Mouse (Mus musculus) lung, embryonic 16.5 days (tissue): Measurements from ENCODE around the gene Ulk4. TPM values are rescaled to one million over a fixed set of nuclear protein-coding genes. Genes with fewer than 3 reads are reported as not detected.
"Not testable (repeated sequence)": the region's sequence is repeated elsewhere in the genome, so short reads cannot be mapped to it uniquely, and the experiment has no call there.

Experiments
- ATAC-seq: fragments of 200-750 bp; cut with Nextera tagmentation; 2 replicates; pipeline ENCODE4 v1.8.0; 2017; ENCODE audit warnings: low read depth, mild to moderate bottlenecking, moderate library complexity
- H3K27ac ChIP-seq: fragments of 300-500 bp; sonication (generic); 2 replicates; pipeline ENCODE4 v1.5.1; 2014; ENCODE audit warnings: mild to moderate bottlenecking, control low read depth, low read length
- H3K27me3 ChIP-seq: fragments of 300-500 bp; sonication (generic); 2 replicates; pipeline ENCODE4 v1.6.1; 2014; ENCODE audit warnings: low read depth, low read length, mixed read lengths; ENCODE audit not compliant: control insufficient read depth, insufficient read depth
- H3K36me3 ChIP-seq: fragments of 300-500 bp; sonication (generic); 2 replicates; pipeline ENCODE4 v1.6.1; 2014; ENCODE audit warnings: low read length; ENCODE audit not compliant: control insufficient read depth, insufficient read depth
- H3K4me1 ChIP-seq: fragments of 300-500 bp; sonication (generic); replicated peaks from 2 replicates; pipeline ENCODE4 v1.6.1; 2014; ENCODE audit warnings: low read length, mixed read lengths; ENCODE audit not compliant: control insufficient read depth, insufficient read depth
- H3K4me2 ChIP-seq: fragments of 300-500 bp; sonication (generic); 2 replicates; pipeline ENCODE4 v1.6.1; 2014; ENCODE audit warnings: low read depth, low read length, control low read depth
- H3K4me3 ChIP-seq: fragments of 300-500 bp; sonication (generic); 2 replicates; pipeline ENCODE4 v1.5.1; 2014; ENCODE audit warnings: mild to moderate bottlenecking, low read length, control low read depth
- H3K9ac ChIP-seq: fragments of 300-500 bp; sonication (generic); 2 replicates; pipeline ENCODE4 v1.6.1; 2014; ENCODE audit warnings: low read length, control low read depth
- H3K9me3 ChIP-seq: fragments of 300-500 bp; sonication (generic); 2 replicates; pipeline ENCODE4 v1.6.1; 2016; ENCODE audit warnings: low read length; ENCODE audit not compliant: control insufficient read depth
- WGBS: fragments of 180-500 bp; shearing (Covaris S2); extraction: QIAGEN DNeasy Blood & Tissue Kit; methylation state at CpG from one replicate; pipeline ENCODE4 v1.1.7; 2014; 5-methylcytosine and 5-hydroxymethylcytosine counted together
- polyA plus RNA-seq: library from polyadenylated mRNA; unstranded; fragments of >200 nt; fragmentation: Nextera tagmentation; extraction: Ambion mirVana; gene quantifications from 2 replicates; pipeline ENCODE4 v1.2.1, GENCODE M21; 2015

Ulk4 gene
- polyA plus RNA-seq, 1 experiment from 2014 or later, result 155 TPM

GRCm38 (mm10) chr9:121217742-121218141 lies 59.3 kb downstream of the Ulk4 start:
- H3K9ac ChIP-seq, result no peak overlapping the region
- no peak for ATAC-seq
- H3K27me3 ChIP-seq, result no peaks in the 10 kb centered on the region
- H3K36me3 ChIP-seq, result no peaks in the 10 kb centered on the region
- no peak overlapping the region for H3K4me2 ChIP-seq
- H3K9me3 ChIP-seq, result no peaks in the 10 kb centered on the region
- no peak overlapping the region for H3K27ac ChIP-seq
- H3K4me3 ChIP-seq, result no peak overlapping the region
- WGBS, result 86% methylated on average over 10 of the region's 10 CpGs
- no peaks in the 10 kb centered on the region for H3K4me1 ChIP-seq

DNA sequence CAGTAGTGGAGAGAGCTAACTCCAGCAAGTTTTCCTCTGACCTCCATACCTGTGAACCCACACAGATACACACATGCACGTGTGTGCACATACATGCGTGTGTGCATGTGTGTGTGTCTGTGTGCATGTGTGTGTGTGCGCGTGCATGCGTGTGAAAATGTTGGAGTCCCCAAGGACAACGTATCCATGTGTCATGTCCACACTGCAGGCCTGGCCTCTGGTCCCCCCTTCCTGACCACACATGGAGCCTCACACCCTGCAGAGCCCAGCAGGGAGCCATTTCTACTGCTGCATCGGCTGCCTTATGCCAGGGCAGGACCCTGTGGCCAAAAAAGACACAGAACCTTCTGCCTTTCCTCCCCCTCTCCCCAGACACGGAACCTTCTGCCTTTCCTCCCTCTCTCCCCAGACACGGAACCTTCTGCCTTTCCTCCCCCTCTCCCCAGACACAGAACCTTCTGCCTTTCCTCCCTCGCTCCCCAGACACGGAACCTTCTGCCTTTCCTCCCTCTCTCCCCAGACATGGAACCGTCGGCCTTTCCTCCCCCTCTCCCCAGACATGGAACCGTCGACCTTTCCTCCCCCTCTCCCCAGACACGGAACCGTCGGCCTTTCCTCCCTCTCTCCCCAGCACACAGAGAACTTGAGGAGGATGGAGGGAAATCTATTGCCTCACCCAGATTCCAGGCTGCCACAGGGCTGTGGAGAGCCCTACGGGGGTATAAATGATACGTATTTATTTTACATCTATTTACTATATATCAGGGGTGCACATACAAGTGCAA lies 60.3 kb downstream of the Ulk4 start:
- no peak for ATAC-seq
- 69% methylated on average over 20 of the region's 20 CpGs for WGBS
- no peak overlapping the region for H3K4me3 ChIP-seq
- no peaks in the 10 kb centered on the region for H3K4me1 ChIP-seq
- no peaks in the 10 kb centered on the region for H3K36me3 ChIP-seq
- H3K27ac ChIP-seq, result no peak overlapping the region
- no peaks in the 10 kb centered on the region for H3K9me3 ChIP-seq
- no peak overlapping the region for H3K4me2 ChIP-seq
- no peaks in the 10 kb centered on the region for H3K27me3 ChIP-seq
- H3K9ac ChIP-seq, result no peak overlapping the region

DNA sequence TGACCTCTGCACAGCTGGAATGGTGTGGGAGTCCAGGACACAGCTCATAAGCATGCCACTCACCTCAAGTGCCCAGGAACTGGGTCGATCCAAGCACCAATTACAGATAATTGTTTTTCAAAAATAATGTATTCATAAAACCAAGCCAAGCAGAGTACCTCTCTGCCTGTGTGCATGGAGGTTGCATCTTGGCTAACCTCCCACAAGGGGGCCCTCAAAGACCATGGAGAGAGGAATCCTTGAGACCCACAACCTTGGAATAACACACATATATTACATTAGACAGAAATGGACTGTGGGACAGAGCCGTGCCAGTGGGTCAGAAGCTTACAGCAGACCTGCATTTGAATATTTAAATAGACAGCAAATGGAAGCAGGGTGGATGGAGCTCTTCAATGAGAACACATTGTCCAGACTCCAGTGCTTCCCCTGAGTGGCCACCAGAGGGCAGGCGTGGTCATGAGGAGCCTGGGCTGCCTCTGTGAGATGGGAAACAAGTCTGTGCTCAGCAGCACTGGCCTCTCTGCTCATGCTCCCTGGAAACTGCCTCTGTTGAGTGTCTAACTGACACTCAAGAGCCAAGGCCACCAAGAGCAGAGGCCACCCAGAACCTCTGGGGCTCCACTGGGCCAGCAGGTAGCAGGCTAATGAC lies 61.5 kb downstream of the Ulk4 start:
- no peaks in the 10 kb centered on the region for H3K36me3 ChIP-seq
- no peak overlapping the region for H3K9ac ChIP-seq
- H3K27me3 ChIP-seq, result no peaks in the 10 kb centered on the region
- H3K9me3 ChIP-seq, result no peaks in the 10 kb centered on the region
- 39% methylated on average over 3 of the region's 3 CpGs for WGBS
- no peaks in the 10 kb centered on the region for H3K4me1 ChIP-seq
- H3K27ac ChIP-seq, result no peak overlapping the region
- peak; percentile 52; the same call in 1 of the 2 replicates for ATAC-seq
- H3K4me2 ChIP-seq, result no peak overlapping the region
- H3K4me3 ChIP-seq, result no peak overlapping the region

DNA sequence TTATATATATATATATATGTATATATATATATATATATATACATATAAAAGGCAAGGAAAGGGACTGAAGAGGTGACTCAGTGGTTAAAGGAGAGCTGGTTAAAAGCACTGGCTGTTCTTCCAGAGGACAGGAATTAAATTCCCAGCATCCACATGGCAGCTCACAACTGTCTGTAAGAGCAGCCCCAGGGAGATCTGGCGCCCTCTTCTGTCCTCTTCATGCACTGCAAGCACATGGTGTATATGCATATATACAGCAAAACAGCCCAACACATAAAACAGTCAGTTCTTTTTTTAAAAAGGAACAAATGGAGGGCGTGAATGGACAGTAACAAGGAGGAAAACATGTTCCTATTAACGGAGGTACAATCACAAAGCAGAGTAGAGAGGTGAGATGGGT lies 64.7 kb downstream of the Ulk4 start:
- H3K27me3 ChIP-seq, result no peaks in the 10 kb centered on the region
- 44% methylated on average over 3 of the region's 3 CpGs for WGBS
- H3K4me1 ChIP-seq, result no peaks in the 10 kb centered on the region
- peaks cover 6% of the 10 kb centered on the region; the same call in 1 of the 2 replicates for H3K9me3 ChIP-seq
- H3K4me3 ChIP-seq, result no peak overlapping the region
- no peak overlapping the region for H3K4me2 ChIP-seq
- no peak overlapping the region for H3K9ac ChIP-seq
- 0 out of 2 replicates have a peak, but pooled peaks cover 2% of the 10 kb centered on the region for H3K36me3 ChIP-seq
- no peak for ATAC-seq
- no peak overlapping the region for H3K27ac ChIP-seq

GRCm38 (mm10) chr9:121205046-121205445 lies 72.0 kb downstream of the Ulk4 start:
- H3K36me3 ChIP-seq, result 0 out of 2 replicates have a peak, but pooled peaks cover 2% of the 10 kb centered on the region
- no peak overlapping the region for H3K4me2 ChIP-seq
- no peak for ATAC-seq
- H3K9me3 ChIP-seq, result peaks cover 6% of the 10 kb centered on the region; the same call in 1 of the 2 replicates
- H3K9ac ChIP-seq, result no peak overlapping the region
- WGBS, result 69% methylated on average over 7 of the region's 7 CpGs
- no peak overlapping the region for H3K27ac ChIP-seq
- no peak overlapping the region for H3K4me3 ChIP-seq
- H3K27me3 ChIP-seq, result no peaks in the 10 kb centered on the region
- H3K4me1 ChIP-seq, result no peaks in the 10 kb centered on the region

- H3K9me3 ChIP-seq, result peaks cover 4% of the 10 kb centered on the region; the same call in 1 of the 2 replicates
- no peaks in the 10 kb centered on the region for H3K27me3 ChIP-seq
- WGBS, result 77% methylated on average over 14 of the region's 14 CpGs
- no peak overlapping the region for H3K4me2 ChIP-seq
- no peak for ATAC-seq
- H3K36me3 ChIP-seq, result no peaks in the 10 kb centered on the region
- H3K9ac ChIP-seq, result no peak overlapping the region
- no peak overlapping the region for H3K27ac ChIP-seq
- H3K4me3 ChIP-seq, result no peak overlapping the region
- H3K4me1 ChIP-seq, result no peaks in the 10 kb centered on the region
Observed at GRCm38 (mm10) chr9:121204149-121204800, 72.7 kb downstream of the Ulk4 start.

DNA sequence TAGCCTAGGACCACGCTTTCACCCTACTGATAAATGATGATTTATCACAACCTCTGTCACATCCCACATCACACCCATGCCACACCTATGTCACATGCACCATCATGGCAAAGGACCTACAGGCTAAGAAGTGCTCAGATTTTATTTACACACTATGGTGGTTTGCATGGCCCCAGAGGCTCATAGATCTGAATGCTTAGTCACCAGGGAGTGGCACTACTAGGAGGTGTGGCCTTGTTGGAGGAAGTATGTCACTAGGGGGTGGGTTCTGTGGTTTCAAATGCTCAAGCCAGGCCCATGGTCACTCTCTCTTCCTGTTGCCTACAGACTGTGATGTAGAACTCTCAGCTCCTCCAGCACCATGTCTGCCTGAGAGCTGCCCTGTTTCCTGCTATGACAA lies 73.3 kb downstream of the Ulk4 start:
- Histone ChIP-seq H3K4me2 (no peak overlapping the region), H3K4me3 (no peak overlapping the region), H3K36me3 (no peaks in the 10 kb centered on the region), H3K9ac (no peak overlapping the region), H3K9me3 (peaks cover 2% of the 10 kb centered on the region; the same call in 1 of the 2 replicates), H3K27me3 (no peaks in the 10 kb centered on the region), H3K4me1 (no peaks in the 10 kb centered on the region), H3K27ac (no peak overlapping the region)
- WGBS, result 96% methylated on average over 1 of the region's 1 CpGs
- ATAC-seq, result no peak

DNA sequence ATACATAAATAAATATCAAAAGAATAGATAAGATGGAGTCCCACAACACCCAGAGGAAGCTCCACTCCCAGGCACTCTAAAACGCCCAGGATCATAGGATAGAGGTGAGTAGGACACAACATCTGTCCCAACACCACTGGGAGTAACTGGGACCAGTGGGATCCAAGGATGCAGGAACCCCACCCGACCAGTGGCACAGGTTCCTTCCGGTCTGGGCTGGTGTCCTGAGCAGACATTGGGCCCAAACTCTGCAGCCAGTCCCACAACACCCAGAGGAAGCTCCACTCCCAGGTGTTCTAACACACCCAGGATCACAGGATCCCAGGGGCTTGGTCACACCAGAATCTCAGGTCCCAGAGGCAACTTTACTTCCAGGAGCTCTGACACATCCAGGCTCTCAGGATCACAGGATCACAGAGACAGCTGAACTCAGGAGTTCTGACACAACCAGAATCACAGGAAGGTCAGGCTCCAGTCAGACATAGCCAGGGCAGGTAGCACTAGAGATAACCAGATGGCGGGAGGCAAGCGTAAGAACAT lies 77.8 kb downstream of the Ulk4 start:
- WGBS, result 82% methylated on average over 5 of the region's 5 CpGs
- H3K4me2 ChIP-seq, H3K27me3 ChIP-seq, ATAC-seq, H3K9ac ChIP-seq, H3K4me1 ChIP-seq, H3K4me3 ChIP-seq, H3K36me3 ChIP-seq, H3K27ac ChIP-seq: not testable (repeated sequence)
- H3K9me3 ChIP-seq, result peaks cover 14% of the 10 kb centered on the region

GRCm38 (mm10) chr9:121196473-121196872 lies 80.5 kb downstream of the Ulk4 start:
- H3K4me2 ChIP-seq, result no peak overlapping the region
- H3K4me3 ChIP-seq, result no peak overlapping the region
- peaks cover 3% of the 10 kb centered on the region; the same call in 1 of the 2 replicates for H3K36me3 ChIP-seq
- H3K9me3 ChIP-seq, result peaks cover 28% of the 10 kb centered on the region
- H3K4me1 ChIP-seq, result no peaks in the 10 kb centered on the region
- no peak overlapping the region for H3K27ac ChIP-seq
- no peaks in the 10 kb centered on the region for H3K27me3 ChIP-seq
- ATAC-seq, result no peak
- no peak overlapping the region for H3K9ac ChIP-seq
- 81% methylated on average over 9 of the region's 9 CpGs for WGBS
